Mouse (Mus musculus) heart, adult 2 months (tissue): Measurements from ENCODE around the gene Gm42715.

ENCODE experiments used
- CTCF ChIP-seq: fragments of 200-600 bp; IDR thresholded peaks from 2 replicates; pipeline ENCODE4 v1.8.1; 2022; ENCODE audit warnings: antibody characterized with exemption, mild to moderate bottlenecking, moderate library complexity
- EP300 ChIP-seq: fragments of 200-500 bp; IDR thresholded peaks from 2 replicates; pipeline ENCODE4 v1.6.1; 2011; ENCODE audit warnings: low read depth, low read length, control low read depth; ENCODE audit not compliant: insufficient read depth

DNA sequence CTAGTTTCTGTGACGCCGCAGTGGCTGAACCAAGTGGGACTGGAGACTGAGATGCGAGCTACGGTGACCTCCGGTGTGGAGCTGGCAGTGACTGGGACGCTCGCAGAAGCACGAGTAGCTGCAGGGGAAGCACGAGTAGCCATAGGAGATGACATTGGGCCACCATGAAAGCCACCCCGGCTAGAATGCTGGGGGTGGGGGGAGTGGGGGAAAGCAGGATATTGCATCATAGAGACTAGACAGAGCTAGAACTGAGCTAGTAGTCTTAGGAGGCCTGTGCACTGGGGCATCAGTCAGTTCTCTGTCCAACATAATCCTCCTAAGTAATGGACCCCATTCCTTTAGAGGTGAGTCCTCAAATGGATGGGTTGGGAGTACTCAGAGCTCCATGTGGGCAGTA, 84.9 kb downstream of the Gm42715 start:
- TF ChIP-seq CTCF (no peak), EP300 (no peak)
